Mouse (Mus musculus): ENCODE measurements around the gene Thpo.

Thpo gene

GRCm38 (mm10) chr16:20733731-20734730 lies at the start of gene Thpo:
Gene Thpo, minus strand, starts transcription at chr16:20734511.
- no peak for DNase-seq (ENCODE audit: low read depth, low spot score)

- no peak for DNase-seq (ENCODE audit: low read depth, low spot score)
Observed at GRCm38 (mm10) chr16:20783891-20784290, 49.6 kb upstream of the Thpo start.

- no peak for DNase-seq (ENCODE audit: low read depth, low spot score)
Observed at GRCm38 (mm10) chr16:20781101-20781630, 46.9 kb upstream of the Thpo start.

GRCm38 (mm10) chr16:20779846-20780245 lies 45.5 kb upstream of the Thpo start:
- DNase-seq (ENCODE audit: low read depth, low spot score), result no peak

GRCm38 (mm10) chr16:20775021-20775420 lies 40.7 kb upstream of the Thpo start:
- DNase-seq (ENCODE audit: low read depth, low spot score), result no peak

- DNase-seq (ENCODE audit: low read depth, low spot score), result peak; percentile 78
Observed at GRCm38 (mm10) chr16:20765244-20765643, 30.9 kb upstream of the Thpo start.

GRCm38 (mm10) chr16:20761681-20762080 lies 27.4 kb upstream of the Thpo start:
- DNase-seq (ENCODE audit: low read depth, low spot score), result peak; percentile 67

GRCm38 (mm10) chr16:20757385-20757784 lies 23.1 kb upstream of the Thpo start:
- DNase-seq (ENCODE audit: low read depth, low spot score), result no peak

GRCm38 (mm10) chr16:20756052-20756451 lies 21.7 kb upstream of the Thpo start:
- no peak for DNase-seq (ENCODE audit: low read depth, low spot score)

- no peak for DNase-seq (ENCODE audit: low read depth, low spot score)
Observed at GRCm38 (mm10) chr16:20750518-20750917, 16.2 kb upstream of the Thpo start.

GRCm38 (mm10) chr16:20746641-20747040 lies 12.3 kb upstream of the Thpo start:
- DNase-seq (ENCODE audit: low read depth, low spot score), result no peak

GRCm38 (mm10) chr16:20739845-20740244 lies 5.5 kb upstream of the Thpo start:
- no peak for DNase-seq (ENCODE audit: low read depth, low spot score)

GRCm38 (mm10) chr16:20736823-20737222 lies 2.5 kb upstream of the Thpo start:
- DNase-seq (ENCODE audit: low read depth, low spot score), result no peak

GRCm38 (mm10) chr16:20736168-20736567 lies 1.9 kb upstream of the Thpo start:
- DNase-seq (ENCODE audit: low read depth, low spot score), result no peak

GRCm38 (mm10) chr16:20735651-20736050 lies 1.3 kb upstream of the Thpo start:
- DNase-seq (ENCODE audit: low read depth, low spot score), result no peak

GRCm38 (mm10) chr16:20732925-20733730 lies 1.2 kb downstream of the Thpo start, which contains the start of gene Chrd:
Gene Chrd, plus strand, starts transcription at chr16:20733127.
- DNase-seq (ENCODE audit: low read depth, low spot score), result peak; percentile 22

GRCm38 (mm10) chr16:20732251-20732924 lies 1.9 kb downstream of the Thpo start:
- no peak for DNase-seq (ENCODE audit: low read depth, low spot score)

- no peak for DNase-seq (ENCODE audit: low read depth, low spot score)
Observed at GRCm38 (mm10) chr16:20731688-20732087, 2.6 kb downstream of the Thpo start.

- no peak for DNase-seq (ENCODE audit: low read depth, low spot score)
Observed at GRCm38 (mm10) chr16:20730293-20730711, 4.0 kb downstream of the Thpo start.

GRCm38 (mm10) chr16:20726384-20726783 lies 7.9 kb downstream of the Thpo start:
- no peak for DNase-seq (ENCODE audit: low read depth, low spot score)

GRCm38 (mm10) chr16:20725750-20726149 lies 8.6 kb downstream of the Thpo start:
- no peak for DNase-seq (ENCODE audit: low read depth, low spot score)
